In genomic region chr12:58268186-58268562, GRCm38 (mm10) we compare ENCODE assay signal across 8 mouse cellular contexts. TPM values are rescaled to one million over a fixed set of nuclear protein-coding genes. Genes with fewer than 3 reads are reported as not detected.
DNase-seq lines count a peak whose midpoint lies in the region; ATAC-seq and TF ChIP-seq lines count a peak whose summit lies in the region.

No protein-coding gene starts in this region.

- H3K4me2 ChIP-seq in forebrain, embryonic 16.5 days (ENCODE audit: low read length), result peak overlapping the region; percentile 79
- H3K4me2 ChIP-seq in hindbrain, postnatal 0 days (ENCODE audit: low read depth, low read length), result peak overlapping the region; percentile 73
- H3K4me2 ChIP-seq in liver, embryonic 15.5 days, result peak overlapping the region; percentile 41

- no peaks in the 10 kb centered on the region for H3K4me1 ChIP-seq in ES-Bruce4 (ENCODE audit: control insufficient read depth, insufficient read depth, low read length)
- H3K4me1 ChIP-seq in forebrain, embryonic 16.5 days (replicated peaks; ENCODE audit: control insufficient read depth, insufficient read depth, low read length), result peaks cover 12% of the 10 kb centered on the region
- peaks cover 10% of the 10 kb centered on the region for H3K4me1 ChIP-seq in hindbrain, postnatal 0 days (ENCODE audit: insufficient read depth, low read length)
- H3K4me1 ChIP-seq in liver, embryonic 15.5 days (replicated peaks), result no peaks in the 10 kb centered on the region; the same call in 1 of the 2 replicates

- no peak overlapping the region for H3K9ac ChIP-seq in ES-Bruce4 (ENCODE audit: low read depth, poor library complexity, severe bottlenecking)
- H3K9ac ChIP-seq in forebrain, embryonic 16.5 days (replicated peaks; ENCODE audit: low read depth, low read length), result peak overlapping the region; percentile 66
- H3K9ac ChIP-seq in hindbrain, postnatal 0 days (replicated peaks; ENCODE audit: low read length), result peak overlapping the region; percentile 25
- H3K9ac ChIP-seq in liver, embryonic 15.5 days, result no peak overlapping the region

- 9% methylated on average over 15 of the region's 15 CpGs for WGBS in forebrain, embryonic 16.5 days
- WGBS in hindbrain, postnatal 0 days, result 8% methylated on average over 15 of the region's 15 CpGs
- WGBS in liver, embryonic 15.5 days (ENCODE audit: insufficient replicate concordance), result 5% methylated on average over 15 of the region's 15 CpGs

- no peaks in the 10 kb centered on the region for H3K9me3 ChIP-seq in ES-Bruce4 (replicated peaks; ENCODE audit: control insufficient read depth, insufficient read depth, low read length, poor library complexity, severe bottlenecking)
- H3K9me3 ChIP-seq in forebrain, embryonic 16.5 days (ENCODE audit: control insufficient read depth, low read length), result no peaks in the 10 kb centered on the region
- no peaks in the 10 kb centered on the region for H3K9me3 ChIP-seq in hindbrain, postnatal 0 days (ENCODE audit: low read length)
- H3K9me3 ChIP-seq in liver, embryonic 15.5 days (replicated peaks), result no peaks in the 10 kb centered on the region

- no peak for TF ChIP-seq EP300 in ES-Bruce4 (IDR thresholded peaks at IDR 0.05; ENCODE audit: insufficient read depth, low read depth, low read length)

- DNase-seq in embryo, embryonic 10 days (ENCODE audit: low spot score), result peak; percentile 49
- DNase-seq in embryo, embryonic 10.5 days (ENCODE audit: low spot score), result no peak
- peak; percentile 22 for DNase-seq in hindbrain, postnatal 0 days (ENCODE audit: low spot score)
- peak; percentile 7 for DNase-seq in right cerebral cortex, postnatal 14 days
- DNase-seq in adrenal gland, postnatal 4 days (ENCODE audit: low spot score in 2 of 2), result no peak

- H3K4me3 ChIP-seq in ES-Bruce4 (ENCODE audit: low read depth, low read length), result peak overlapping the region; percentile 48
- H3K4me3 ChIP-seq in forebrain, embryonic 16.5 days (replicated peaks; ENCODE audit: low read length), result peak overlapping the region; percentile 43
- H3K4me3 ChIP-seq in hindbrain, postnatal 0 days (ENCODE audit: low read length), result peak overlapping the region; percentile 40
- peak overlapping the region; percentile 24 for H3K4me3 ChIP-seq in liver, embryonic 15.5 days (replicated peaks)

- no peaks in the 10 kb centered on the region for H3K27me3 ChIP-seq in ES-Bruce4 (ENCODE audit: control insufficient read depth, insufficient read depth, low read length, poor library complexity, severe bottlenecking)
- no peaks in the 10 kb centered on the region for H3K27me3 ChIP-seq in forebrain, embryonic 16.5 days (replicated peaks; ENCODE audit: control insufficient read depth, insufficient read depth, low read length)
- H3K27me3 ChIP-seq in hindbrain, postnatal 0 days (ENCODE audit: insufficient read depth, low read length), result no peaks in the 10 kb centered on the region
- 0 out of 2 replicates have a peak, but pooled peaks cover 11% of the 10 kb centered on the region for H3K27me3 ChIP-seq in liver, embryonic 15.5 days

- H3K36me3 ChIP-seq in ES-Bruce4 (ENCODE audit: control insufficient read depth, insufficient read depth, low read length, poor library complexity, severe bottlenecking), result no peaks in the 10 kb centered on the region
- no peaks in the 10 kb centered on the region for H3K36me3 ChIP-seq in forebrain, embryonic 16.5 days (ENCODE audit: control insufficient read depth, insufficient read depth)
- H3K36me3 ChIP-seq in hindbrain, postnatal 0 days (ENCODE audit: insufficient read depth, low read length), result no peaks in the 10 kb centered on the region
- H3K36me3 ChIP-seq in liver, embryonic 15.5 days (replicated peaks), result no peaks in the 10 kb centered on the region

- no peak for TF ChIP-seq POLR2A in ES-Bruce4 (IDR thresholded peaks at IDR 0.05; ENCODE audit: insufficient read depth, low read length)

- H3K27ac ChIP-seq in ES-Bruce4 (ENCODE audit: insufficient read depth, low read length), result no peak overlapping the region
- peak overlapping the region; percentile 6; the same call in 1 of the 2 replicates for H3K27ac ChIP-seq in forebrain, embryonic 16.5 days (ENCODE audit: low read length)
- peak overlapping the region; percentile 61; the same call in 1 of the 2 replicates for H3K27ac ChIP-seq in hindbrain, postnatal 0 days
- no peak overlapping the region; the same call in 1 of the 2 replicates for H3K27ac ChIP-seq in liver, embryonic 15.5 days (replicated peaks)

- TF ChIP-seq CTCF in ES-Bruce4 (IDR thresholded peaks at IDR 0.05; ENCODE audit: low read depth, low read length), result no peak
- TF ChIP-seq CTCF in hindbrain, postnatal 0 days (IDR thresholded peaks at IDR 0.05; ENCODE audit: low read depth), result peak; percentile 25; the same call in 1 of the 2 replicates

- peak; percentile 75 for ATAC-seq in forebrain, embryonic 16.5 days
- peak; percentile 75 for ATAC-seq in hindbrain, postnatal 0 days
- no peak for ATAC-seq in liver, embryonic 15.5 days (ENCODE audit: insufficient read depth)

RNA-seq across cellular contexts. Expression of gene Clec14a, which starts 0.9 kb away (rescaled TPM):
- polyA plus RNA-seq in ES-Bruce4 (2011; ENCODE audit: insufficient read depth, insufficient read length, low read depth, missing spikeins), result not detected in 2 replicates
- 4.7 and 6.5 TPM in 2 replicates for polyA plus RNA-seq in forebrain, embryonic 16.5 days (2015; fragmentation: Nextera tagmentation; extraction: Ambion mirVana)
- 6.8 and 9.3 TPM in 2 replicates for total RNA-seq in hindbrain, postnatal 0 days (2014; rRNA removed)
- polyA plus RNA-seq in hindbrain, postnatal 0 days (2015; fragmentation: Nextera tagmentation; extraction: Ambion mirVana), result 6.4 and 6.9 TPM in 2 replicates
- 6.0 and 6.1 TPM in 2 replicates for polyA plus RNA-seq in liver, embryonic 15.5 days (2015; fragmentation: Nextera tagmentation; extraction: Ambion mirVana)
- total RNA-seq in adrenal gland, postnatal 4 days (2021), result 10 to 100 TPM; 15.8 to 17.9 TPM

RNA-seq across cellular contexts. Expression of gene Sstr1, which starts 56.6 kb away (rescaled TPM):
- not detected in 2 replicates for polyA plus RNA-seq in ES-Bruce4 (2011; ENCODE audit: insufficient read depth, insufficient read length, low read depth, missing spikeins)
- polyA plus RNA-seq in forebrain, embryonic 16.5 days (2015; fragmentation: Nextera tagmentation; extraction: Ambion mirVana), result 7.4 and 11.7 TPM in 2 replicates
- total RNA-seq in hindbrain, postnatal 0 days (2014; rRNA removed), result 46.8 and 49.1 TPM in 2 replicates
- 14.0 and 16.5 TPM in 2 replicates for polyA plus RNA-seq in hindbrain, postnatal 0 days (2015; fragmentation: Nextera tagmentation; extraction: Ambion mirVana)
- not detected in 2 replicates for polyA plus RNA-seq in liver, embryonic 15.5 days (2015; fragmentation: Nextera tagmentation; extraction: Ambion mirVana)
- total RNA-seq in adrenal gland, postnatal 4 days (2021), result under 1 TPM; 0.34 to 0.56 TPM

Comparison
In these comparisons a context has a peak if more than half of its experiments do, and no peak if none do; other contexts are left out.
1. DNase-seq: peak in embryo, embryonic 10 days (single experiment), hindbrain, postnatal 0 days (single experiment) and right cerebral cortex, postnatal 14 days (single experiment); none in embryo, embryonic 10.5 days (single experiment) and adrenal gland, postnatal 4 days (0 of 2).
2. H3K27ac ChIP-seq: peak in forebrain, embryonic 16.5 days (single experiment) and hindbrain, postnatal 0 days (single experiment); none in ES-Bruce4 (single experiment) and liver, embryonic 15.5 days (single experiment).
3. H3K9ac ChIP-seq: peak in forebrain, embryonic 16.5 days (single experiment) and hindbrain, postnatal 0 days (single experiment); none in ES-Bruce4 (single experiment) and liver, embryonic 15.5 days (single experiment).
4. Peak in every context shown above with its lines, with median percentiles within 50 percentile points of each other: H3K4me3 ChIP-seq and H3K4me2 ChIP-seq.